Mouse (Mus musculus): ENCODE data around the gene Gm10840.

DNA sequence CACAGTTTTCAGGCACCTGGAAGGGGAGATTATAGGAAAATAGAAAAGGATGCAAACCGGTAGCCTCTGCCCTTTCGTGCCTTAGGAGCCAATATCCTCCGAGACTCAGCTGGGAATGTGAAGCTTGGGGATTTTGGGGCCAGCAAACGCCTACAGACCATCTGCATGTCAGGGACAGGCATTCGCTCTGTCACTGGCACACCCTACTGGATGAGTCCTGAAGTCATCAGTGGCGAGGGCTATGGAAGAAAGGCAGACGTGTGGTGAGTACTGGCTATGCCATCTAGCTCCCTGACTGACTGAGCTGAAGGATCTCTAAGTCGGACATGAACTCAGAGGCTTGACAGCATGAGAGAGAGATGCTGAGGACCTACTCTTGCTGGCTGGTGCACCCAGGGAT is 8.5 kb upstream of the Gm10840 start:
- TF ChIP-seq CTCF (IDR thresholded peaks at IDR 0.05; ENCODE audit: low read depth) (no peak), EP300 (IDR thresholded peaks at IDR 0.05; ENCODE audit: low read depth) (no peak)

All from heart, postnatal 0 days (tissue).